Mouse (Mus musculus) 416B (cell line): Measurements from ENCODE around the gene Pno1.

Experiments used
- DNase-seq: peaks from one replicate; pipeline ENCODE4 v3.0.0; 2011; ENCODE audit warnings: low read depth

The Pno1 gene

DNA sequence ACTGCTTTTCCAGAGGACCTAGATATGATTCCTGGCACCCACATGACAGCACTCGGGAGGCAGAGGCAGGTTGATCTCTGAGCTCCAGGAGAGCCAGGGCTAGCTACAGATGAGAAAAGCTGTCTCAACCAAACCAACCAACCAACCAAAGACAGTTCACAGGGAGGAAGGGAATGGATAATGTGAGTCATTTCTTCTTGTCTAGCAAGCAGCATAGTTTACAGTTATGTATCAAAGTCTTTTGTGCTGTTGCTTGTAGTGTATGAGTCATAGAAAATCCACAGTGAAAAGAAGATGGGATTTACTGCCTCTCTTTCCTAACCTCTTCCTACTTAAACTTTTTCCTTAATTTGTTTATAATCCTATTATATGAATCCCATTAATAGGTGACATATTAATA is 34.7 kb downstream of the Pno1 start:
- peak; percentile 85 for DNase-seq

DNA sequence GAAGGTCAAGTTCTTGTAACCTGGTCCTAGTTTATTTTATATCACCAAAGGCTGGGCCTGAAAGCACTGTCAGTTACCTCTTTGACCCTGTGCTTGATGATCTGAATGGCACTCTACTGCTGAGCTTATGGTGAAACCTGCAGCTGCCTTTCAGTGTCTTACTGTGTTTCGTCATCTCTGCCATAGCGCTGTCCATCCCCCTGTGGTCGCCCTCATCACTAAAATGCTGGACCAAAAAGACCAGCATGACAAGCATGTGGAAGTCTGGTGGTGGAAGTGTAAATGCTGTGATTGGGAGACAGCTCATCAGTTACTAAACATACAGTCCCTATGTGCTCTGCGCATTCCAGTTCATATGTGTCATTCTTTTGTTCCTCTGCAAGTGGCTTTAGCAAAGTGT is 39.1 kb downstream of the Pno1 start:
- peak; percentile 50 for DNase-seq

DNA sequence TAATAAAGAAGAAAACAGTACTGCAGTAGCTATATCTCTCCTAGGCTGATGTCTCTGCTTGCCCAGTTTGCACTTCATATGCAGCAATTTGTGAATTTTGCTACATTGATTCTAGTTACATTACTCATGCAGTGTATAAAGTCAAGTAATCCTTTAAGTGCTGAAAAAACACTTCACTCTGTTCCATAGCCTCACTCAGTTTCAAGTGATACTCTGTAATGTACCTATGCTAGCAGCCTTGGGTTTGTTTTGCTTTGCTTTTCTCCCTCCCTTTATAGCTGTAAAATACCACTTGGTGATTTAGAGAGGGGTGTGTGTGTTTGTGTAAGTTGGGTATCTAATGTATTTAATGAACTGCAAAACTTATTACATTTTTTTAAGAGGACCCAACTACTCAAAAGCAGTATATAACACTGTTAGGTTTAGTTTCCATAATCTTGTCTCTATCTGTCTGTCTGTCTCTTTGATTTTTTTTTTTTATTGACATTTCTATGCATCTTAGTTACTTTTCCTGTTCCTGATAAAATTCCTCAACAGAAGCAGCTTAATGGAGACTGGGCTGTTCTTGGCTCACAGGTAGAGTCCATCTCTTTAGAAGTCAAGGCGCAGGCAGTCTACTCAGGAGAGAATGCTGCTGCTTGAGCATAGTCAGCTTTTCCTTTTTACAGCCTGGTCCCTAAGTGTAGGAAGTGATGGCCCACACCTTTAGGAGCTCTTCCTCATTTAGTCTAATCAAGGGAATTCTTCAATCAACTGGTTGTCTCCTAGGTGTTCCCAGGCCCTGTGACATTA is 40.2 kb downstream of the Pno1 start:
- no peak for DNase-seq

DNA sequence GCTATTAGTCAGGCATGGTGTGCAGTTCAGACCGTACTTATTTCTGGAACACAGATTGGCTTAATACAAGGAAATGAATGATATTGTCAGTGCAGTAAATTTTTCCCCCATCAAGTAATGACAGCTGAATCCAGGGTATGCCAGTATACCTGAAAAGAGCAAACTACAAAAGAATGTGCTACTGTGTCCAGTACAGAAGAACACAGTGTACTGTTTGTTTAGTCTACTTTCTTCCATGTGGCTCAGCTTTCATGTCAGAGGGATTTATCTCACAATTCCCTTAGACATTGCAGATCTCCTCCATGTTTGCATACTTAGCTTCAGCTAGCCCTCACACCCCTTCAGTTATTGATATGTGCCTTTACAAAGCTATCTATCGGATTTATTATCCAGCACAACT is 42.1 kb downstream of the Pno1 start:
- no peak for DNase-seq

DNA sequence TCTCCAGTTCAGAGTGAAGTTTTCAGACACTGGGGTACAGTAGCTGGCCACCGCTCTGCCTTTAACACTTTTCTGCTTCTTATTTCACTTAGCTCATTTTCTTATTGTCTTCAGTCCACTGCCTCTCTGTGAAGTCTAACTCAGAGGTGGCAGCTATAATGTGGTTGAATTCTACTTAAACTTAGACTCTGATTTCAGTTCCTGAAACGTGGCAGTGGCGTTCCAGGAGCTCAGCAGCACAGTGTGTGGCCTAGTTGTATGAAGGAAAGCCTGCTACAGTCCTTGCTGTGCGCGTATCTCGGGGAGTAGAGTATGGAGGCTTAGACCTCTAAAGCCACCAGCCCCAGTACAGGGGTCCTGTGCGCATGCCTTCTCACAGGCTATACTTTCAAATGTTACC is 44.7 kb downstream of the Pno1 start:
- no peak for DNase-seq

DNA sequence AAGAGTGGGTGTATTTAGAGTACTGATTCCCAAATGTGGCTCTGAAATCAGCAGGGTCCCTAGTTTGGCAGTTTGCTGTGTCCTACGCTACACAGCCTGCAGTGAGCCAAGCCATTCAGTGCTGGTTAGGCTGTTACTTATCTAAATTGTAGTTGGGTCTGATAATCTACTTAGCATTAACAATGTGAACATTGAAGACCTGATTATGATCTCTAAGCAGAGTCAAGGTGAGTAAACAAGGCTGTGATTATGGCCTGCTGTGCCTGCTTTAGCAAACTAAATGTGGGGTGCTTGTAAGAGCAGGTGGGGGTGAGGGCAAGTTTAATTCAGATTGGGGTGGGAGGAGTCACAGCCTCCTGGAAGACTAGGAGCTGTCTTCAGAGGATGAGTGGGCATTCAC is 47.4 kb downstream of the Pno1 start:
- no peak for DNase-seq

DNA sequence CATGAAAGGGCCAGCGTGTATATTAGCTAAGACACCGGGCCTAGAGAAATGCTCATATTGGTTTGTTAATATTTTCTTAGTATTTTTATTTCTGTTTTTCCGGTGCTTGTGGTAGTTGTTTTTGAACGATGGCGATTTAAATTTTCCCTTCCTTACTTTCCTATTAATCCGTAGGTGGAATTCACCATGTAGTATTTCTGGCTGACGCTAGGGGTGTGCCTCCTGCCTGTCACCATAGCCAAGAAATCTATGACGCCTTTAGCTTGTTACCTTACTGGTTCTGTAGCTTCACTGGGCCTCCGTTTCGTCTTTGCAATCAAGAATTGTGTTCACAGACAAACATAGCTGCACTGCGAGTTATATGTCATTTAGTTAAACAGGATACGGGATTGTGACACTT is 51.1 kb downstream of the Pno1 start:
- peak; percentile 88 for DNase-seq

DNA sequence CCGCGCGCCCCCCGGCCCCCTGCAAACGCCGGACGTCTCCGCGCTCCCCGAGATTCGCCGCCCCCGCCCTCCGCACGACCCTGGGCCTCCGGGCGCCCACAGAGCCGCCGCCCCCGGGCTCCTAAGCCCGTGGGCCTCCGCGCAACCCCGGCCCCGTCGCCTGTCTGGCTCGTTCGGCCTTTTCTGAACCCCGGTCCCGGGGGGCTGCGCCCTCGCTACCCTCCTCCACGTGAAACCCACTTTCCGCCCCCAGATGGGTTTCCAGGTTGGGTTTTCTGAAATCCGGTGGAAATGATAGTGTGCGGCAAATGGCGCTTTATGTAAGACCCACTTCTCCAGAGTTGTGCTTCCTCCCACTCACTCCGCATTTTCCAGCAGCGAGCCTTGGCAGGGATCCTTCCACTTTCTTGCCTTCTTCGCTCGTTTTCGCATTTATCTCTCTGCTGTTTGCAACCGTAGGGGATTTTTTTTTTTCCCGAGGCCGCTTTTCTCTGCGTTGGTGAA is 51.6 kb downstream of the Pno1 start:
- DNase-seq = peak; percentile 53

DNA sequence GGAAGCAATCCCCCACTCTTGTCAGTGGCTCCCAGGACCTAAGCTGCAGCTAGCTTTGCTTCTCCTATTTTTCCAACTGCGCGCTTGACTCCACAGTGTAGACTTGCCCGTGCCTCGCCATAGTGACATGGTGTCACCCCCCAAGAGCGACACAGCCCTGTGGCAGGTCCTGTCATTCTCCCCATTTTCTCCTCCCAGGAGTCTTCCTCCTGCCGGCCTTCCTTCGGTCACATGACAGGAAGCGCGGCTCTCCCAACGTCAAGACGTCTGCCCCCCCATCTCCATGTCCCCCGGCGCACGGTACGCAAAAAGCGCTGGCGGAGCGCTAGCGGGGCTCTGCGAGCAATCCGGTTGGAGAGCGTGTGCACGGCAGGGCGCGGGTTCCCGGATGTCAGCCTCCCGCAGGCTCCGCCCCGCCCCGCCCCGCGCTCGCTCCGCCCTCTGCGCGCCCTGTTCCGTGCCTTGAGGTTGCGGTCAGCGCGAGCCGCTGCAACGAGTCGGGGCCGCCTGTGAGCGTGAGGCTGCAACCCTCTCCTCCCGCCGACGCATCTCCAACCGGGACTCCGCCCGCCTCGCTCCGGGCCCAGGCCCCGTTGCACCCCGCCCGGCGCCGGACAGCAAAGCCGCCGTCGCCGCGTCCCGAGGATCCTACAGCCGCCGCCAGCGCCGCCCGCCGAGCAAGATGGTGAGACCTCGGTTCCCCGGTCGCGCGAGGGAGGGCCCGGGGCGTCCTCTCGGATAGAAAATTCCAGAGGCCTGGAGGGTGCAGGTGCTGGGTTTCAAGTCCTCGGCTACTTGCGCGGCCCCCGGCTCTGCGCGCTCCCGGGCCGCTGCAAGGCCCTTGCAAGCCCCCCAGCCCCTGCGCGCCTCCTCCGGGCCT is 52.3 kb downstream of the Pno1 start, which contains the start of gene Ppp3r1:
Gene Ppp3r1, plus strand, starts transcription at position 406 of the 880 bp plus-strand sequence.
- DNase-seq = peak; percentile 96
